Mouse (Mus musculus): ENCODE data around the gene Nrip1. TPM values are rescaled to one million over a fixed set of nuclear protein-coding genes. Genes with fewer than 3 reads are reported as not detected.

Gene Nrip1
- polyA plus RNA-seq, 1 experiment, result 2.4 TPM

DNA sequence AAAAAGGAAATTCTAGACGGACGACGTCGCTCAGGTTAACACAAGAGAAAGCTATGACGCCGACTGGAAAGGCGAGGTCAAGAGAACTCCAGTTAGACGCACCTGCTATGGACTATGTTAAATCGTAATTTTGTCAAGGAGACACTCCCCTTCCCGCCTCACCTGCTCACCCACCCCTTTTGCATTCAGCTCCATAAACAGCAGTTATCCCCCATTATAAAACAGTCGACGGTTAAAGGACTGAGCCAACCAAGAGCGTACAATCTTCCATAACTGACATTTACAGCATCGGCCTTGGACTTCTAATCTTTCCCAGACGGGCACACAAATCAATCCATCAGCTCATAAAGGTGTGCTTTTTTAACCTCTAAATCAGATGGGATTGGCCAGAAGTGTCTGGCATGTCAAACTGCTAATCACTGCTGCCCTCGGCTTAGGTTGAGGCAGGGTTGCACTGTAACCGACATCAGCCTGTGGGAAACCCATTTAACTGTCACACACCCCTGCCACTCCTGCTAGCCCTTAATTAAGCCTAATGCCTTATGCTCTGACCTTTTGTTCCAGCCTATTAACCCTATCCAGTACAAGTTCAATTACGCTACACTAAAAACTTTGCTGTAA lies 15.4 kb downstream of the Nrip1 start:
- TF ChIP-seq MAX (IDR thresholded peaks at IDR 0.05) (no peak), USF1 (IDR thresholded peaks at IDR 0.05; ENCODE audit: low read depth) (no peak), CEBPB (IDR thresholded peaks at IDR 0.05; ENCODE audit: low read depth) (no peak), CTCF (IDR thresholded peaks at IDR 0.05; ENCODE audit: control insufficient read depth, insufficient read depth, insufficient read length) (no peak), FOSL1 (IDR thresholded peaks at IDR 0.05; ENCODE audit: insufficient read depth, low read length, poor library complexity, severe bottlenecking) (no peak), MYOG (IDR thresholded peaks at IDR 0.05; ENCODE audit: control insufficient read depth, extremely low read depth, insufficient read length) (no peak), MYOD1 (IDR thresholded peaks at IDR 0.05; ENCODE audit: control insufficient read depth, insufficient read length, low read depth) (no peak)
- no peaks in the 10 kb centered on the region for H3K27me3 ChIP-seq (ENCODE audit: control insufficient read depth, insufficient read depth, insufficient read length)
- no peak overlapping the region for H3K4me3 ChIP-seq (ENCODE audit: insufficient read depth, poor library complexity, severe bottlenecking)
- H3K79me2 ChIP-seq (ENCODE audit: control insufficient read depth, insufficient read depth), result peaks cover 100% of the 10 kb centered on the region
- no peak overlapping the region for H3ac ChIP-seq (ENCODE audit: control insufficient read depth, insufficient read length, low read depth)
- H3K79me3 ChIP-seq (ENCODE audit: low read depth), result peaks cover 64% of the 10 kb centered on the region
- peaks cover 8% of the 10 kb centered on the region for H3K36me3 ChIP-seq (ENCODE audit: control insufficient read depth, insufficient read depth)

DNA sequence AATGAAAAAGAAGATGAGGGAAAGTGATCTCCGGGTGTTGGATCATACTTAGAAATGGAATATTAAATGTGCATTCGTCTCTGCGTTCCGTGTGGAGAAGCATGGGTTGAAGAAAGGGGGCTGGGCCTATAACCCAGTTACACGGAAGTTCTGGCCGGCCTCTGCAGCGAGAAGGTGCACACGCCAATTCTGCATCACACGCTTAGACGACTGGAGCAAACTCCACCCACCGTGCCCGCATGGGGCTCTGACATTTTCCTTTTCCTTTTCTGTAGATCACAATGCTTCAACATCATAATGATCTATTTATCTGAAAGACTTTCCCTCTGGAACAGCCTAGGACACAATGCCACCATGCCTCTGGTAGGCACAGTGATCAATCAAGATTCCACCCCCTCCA lies 16.5 kb downstream of the Nrip1 start:
- Histone ChIP-seq H3K27me3 (ENCODE audit: control insufficient read depth, insufficient read depth, insufficient read length) (no peaks in the 10 kb centered on the region), H3K4me3 (ENCODE audit: insufficient read depth, poor library complexity, severe bottlenecking) (no peak overlapping the region), H3K79me3 (ENCODE audit: low read depth) (peaks cover 63% of the 10 kb centered on the region), H3K79me2 (ENCODE audit: control insufficient read depth, insufficient read depth) (peaks cover 99% of the 10 kb centered on the region), H3ac (ENCODE audit: control insufficient read depth, insufficient read length, low read depth) (no peak overlapping the region), H3K36me3 (ENCODE audit: control insufficient read depth, insufficient read depth) (peaks cover 8% of the 10 kb centered on the region)
- TF ChIP-seq MAX (IDR thresholded peaks at IDR 0.05) (no peak), CTCF (IDR thresholded peaks at IDR 0.05; ENCODE audit: control insufficient read depth, insufficient read depth, insufficient read length) (no peak), MYOG (IDR thresholded peaks at IDR 0.05; ENCODE audit: control insufficient read depth, extremely low read depth, insufficient read length) (no peak), CEBPB (IDR thresholded peaks at IDR 0.05; ENCODE audit: low read depth) (no peak), MYOD1 (IDR thresholded peaks at IDR 0.05; ENCODE audit: control insufficient read depth, insufficient read length, low read depth) (no peak), USF1 (IDR thresholded peaks at IDR 0.05; ENCODE audit: low read depth) (no peak), FOSL1 (IDR thresholded peaks at IDR 0.05; ENCODE audit: insufficient read depth, low read length, poor library complexity, severe bottlenecking) (no peak)

DNA sequence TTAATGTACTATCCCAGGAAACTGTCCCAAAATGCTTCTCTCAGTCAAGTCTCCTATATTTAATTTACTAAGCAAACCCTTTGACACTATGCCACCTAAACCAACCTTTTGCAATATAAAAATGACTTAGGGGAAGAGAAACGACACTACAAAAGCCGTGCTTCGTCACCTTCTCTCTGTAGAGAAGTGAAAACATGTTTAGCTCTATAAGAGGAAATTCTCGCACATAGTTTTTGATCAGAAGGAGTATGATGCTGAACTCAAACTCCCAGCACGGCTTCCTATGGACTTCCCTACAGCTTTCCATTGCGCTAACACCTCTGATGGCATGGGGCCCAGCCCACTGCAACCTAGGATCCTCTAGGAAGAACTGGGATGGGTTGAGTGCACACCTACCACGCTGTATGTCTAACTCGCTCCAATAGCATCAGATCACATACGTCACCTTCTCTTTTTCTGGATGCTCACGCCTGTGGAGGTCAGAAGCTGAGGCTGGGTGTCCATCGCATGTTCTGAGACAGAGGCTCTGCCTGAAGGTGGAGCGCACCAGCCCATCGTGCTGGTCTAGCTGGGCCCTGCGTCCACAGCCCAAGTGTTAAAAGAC lies 17.6 kb downstream of the Nrip1 start:
- peaks cover 92% of the 10 kb centered on the region for H3K79me2 ChIP-seq (ENCODE audit: control insufficient read depth, insufficient read depth)
- TF ChIP-seq MYOG (IDR thresholded peaks at IDR 0.05; ENCODE audit: control insufficient read depth, extremely low read depth, insufficient read length) (no peak), USF1 (IDR thresholded peaks at IDR 0.05; ENCODE audit: low read depth) (no peak), MYOD1 (IDR thresholded peaks at IDR 0.05; ENCODE audit: control insufficient read depth, insufficient read length, low read depth) (no peak), FOSL1 (IDR thresholded peaks at IDR 0.05; ENCODE audit: insufficient read depth, low read length, poor library complexity, severe bottlenecking) (no peak), CTCF (IDR thresholded peaks at IDR 0.05; ENCODE audit: control insufficient read depth, insufficient read depth, insufficient read length) (no peak), CEBPB (IDR thresholded peaks at IDR 0.05; ENCODE audit: low read depth) (no peak), MAX (IDR thresholded peaks at IDR 0.05) (no peak)
- H3K4me3 ChIP-seq (ENCODE audit: insufficient read depth, poor library complexity, severe bottlenecking), result no peak overlapping the region
- H3K36me3 ChIP-seq (ENCODE audit: control insufficient read depth, insufficient read depth), result peaks cover 16% of the 10 kb centered on the region
- H3K79me3 ChIP-seq (ENCODE audit: low read depth), result peaks cover 58% of the 10 kb centered on the region
- H3K27me3 ChIP-seq (ENCODE audit: control insufficient read depth, insufficient read depth, insufficient read length), result no peaks in the 10 kb centered on the region
- H3ac ChIP-seq (ENCODE audit: control insufficient read depth, insufficient read length, low read depth), result no peak overlapping the region

DNA sequence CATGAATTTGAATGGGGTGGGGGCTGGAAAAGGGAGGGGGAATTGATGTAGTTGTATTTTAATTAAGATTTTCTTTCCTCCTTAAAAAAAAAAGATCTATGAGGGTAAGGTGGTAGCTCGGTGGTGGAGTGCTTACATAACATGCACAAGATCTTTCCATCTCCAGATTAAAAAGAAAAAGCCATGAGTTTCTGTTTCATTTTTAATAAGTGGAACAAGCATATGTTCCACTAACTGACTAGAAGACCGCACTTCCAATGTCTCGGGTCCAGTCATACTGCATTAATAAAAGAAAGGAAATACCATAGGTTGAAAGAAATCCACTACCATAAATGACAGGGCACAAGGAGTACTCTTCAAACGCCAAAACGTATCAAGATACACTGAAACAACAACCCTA lies 18.4 kb downstream of the Nrip1 start:
- H3K79me3 ChIP-seq (ENCODE audit: low read depth), result peaks cover 53% of the 10 kb centered on the region

DNA sequence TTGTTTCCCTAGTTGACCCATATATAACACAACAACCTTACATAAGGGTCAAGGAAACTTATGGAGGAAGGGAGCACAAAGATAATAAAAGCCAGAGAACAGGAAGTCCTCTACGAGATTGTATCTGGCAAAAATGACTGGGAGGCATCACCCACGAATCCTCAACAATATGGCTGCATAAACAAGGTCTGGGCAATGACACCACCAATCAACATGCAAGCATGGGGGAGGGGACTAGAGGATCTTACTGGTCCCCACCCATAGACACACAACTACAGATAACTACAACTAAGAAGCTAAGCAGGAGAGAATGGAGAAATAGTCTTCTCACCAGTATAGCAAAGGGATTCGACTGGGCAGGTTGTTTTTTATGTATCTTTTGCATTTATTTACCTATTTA lies 18.8 kb downstream of the Nrip1 start:
- Histone ChIP-seq H3K27me3 (ENCODE audit: control insufficient read depth, insufficient read depth, insufficient read length) (no peaks in the 10 kb centered on the region), H3K79me3 (ENCODE audit: low read depth) (peaks cover 51% of the 10 kb centered on the region), H3K36me3 (ENCODE audit: control insufficient read depth, insufficient read depth) (peaks cover 27% of the 10 kb centered on the region), H3K79me2 (ENCODE audit: control insufficient read depth, insufficient read depth) (peaks cover 80% of the 10 kb centered on the region), H3ac (ENCODE audit: control insufficient read depth, insufficient read length, low read depth) (no peak overlapping the region), H3K4me3 (ENCODE audit: insufficient read depth, poor library complexity, severe bottlenecking) (no peak overlapping the region)
- TF ChIP-seq FOSL1 (IDR thresholded peaks at IDR 0.05; ENCODE audit: insufficient read depth, low read length, poor library complexity, severe bottlenecking), result no peak
- no peak for TF ChIP-seq MYOD1 (IDR thresholded peaks at IDR 0.05; ENCODE audit: control insufficient read depth, insufficient read length, low read depth)
- no peak for TF ChIP-seq MAX (IDR thresholded peaks at IDR 0.05)
- no peak for TF ChIP-seq CTCF (IDR thresholded peaks at IDR 0.05; ENCODE audit: control insufficient read depth, insufficient read depth, insufficient read length)
- TF ChIP-seq USF1 (IDR thresholded peaks at IDR 0.05; ENCODE audit: low read depth), result no peak
- TF ChIP-seq CEBPB (IDR thresholded peaks at IDR 0.05; ENCODE audit: low read depth), result no peak

More for the DNA sequence above, 18.4 kb downstream of the Nrip1 start:
- Histone ChIP-seq H3ac (ENCODE audit: control insufficient read depth, insufficient read length, low read depth) (no peak overlapping the region), H3K36me3 (ENCODE audit: control insufficient read depth, insufficient read depth) (peaks cover 24% of the 10 kb centered on the region), H3K79me2 (ENCODE audit: control insufficient read depth, insufficient read depth) (peaks cover 84% of the 10 kb centered on the region), H3K27me3 (ENCODE audit: control insufficient read depth, insufficient read depth, insufficient read length) (no peaks in the 10 kb centered on the region), H3K4me3 (ENCODE audit: insufficient read depth, poor library complexity, severe bottlenecking) (no peak overlapping the region)
- no peak for TF ChIP-seq MYOD1 (IDR thresholded peaks at IDR 0.05; ENCODE audit: control insufficient read depth, insufficient read length, low read depth)

DNA sequence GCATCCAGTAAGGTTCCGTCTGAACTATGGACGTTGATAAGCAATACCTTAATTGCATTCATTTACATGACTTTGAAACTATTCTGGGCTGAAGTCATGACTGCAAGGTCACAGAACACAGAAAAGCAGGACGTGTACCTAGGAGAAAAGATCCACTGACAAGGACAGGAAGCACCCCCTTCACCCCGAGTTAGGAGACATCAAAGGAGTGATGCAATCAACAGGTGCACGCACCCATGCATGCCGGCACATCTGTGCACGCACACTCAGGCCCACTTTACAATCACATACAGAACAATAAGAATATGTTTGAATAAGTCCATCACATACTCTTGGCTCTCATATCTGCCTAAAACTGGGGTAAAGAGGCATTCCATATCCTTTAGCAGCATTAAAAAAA lies 19.3 kb downstream of the Nrip1 start:
- Histone ChIP-seq H3ac (ENCODE audit: control insufficient read depth, insufficient read length, low read depth) (no peak overlapping the region), H3K79me3 (ENCODE audit: low read depth) (peaks cover 52% of the 10 kb centered on the region)
- TF ChIP-seq CEBPB (IDR thresholded peaks at IDR 0.05; ENCODE audit: low read depth), result no peak
- no peak for TF ChIP-seq MYOG (IDR thresholded peaks at IDR 0.05; ENCODE audit: control insufficient read depth, extremely low read depth, insufficient read length)
- TF ChIP-seq FOSL1 (IDR thresholded peaks at IDR 0.05; ENCODE audit: insufficient read depth, low read length, poor library complexity, severe bottlenecking), result no peak
- TF ChIP-seq CTCF (IDR thresholded peaks at IDR 0.05; ENCODE audit: control insufficient read depth, insufficient read depth, insufficient read length), result no peak

More for the DNA sequence above, 19.3 kb downstream of the Nrip1 start:
- H3K79me2 ChIP-seq (ENCODE audit: control insufficient read depth, insufficient read depth), result peaks cover 80% of the 10 kb centered on the region
- H3K4me3 ChIP-seq (ENCODE audit: insufficient read depth, poor library complexity, severe bottlenecking), result no peak overlapping the region
- no peaks in the 10 kb centered on the region for H3K27me3 ChIP-seq (ENCODE audit: control insufficient read depth, insufficient read depth, insufficient read length)
- H3K36me3 ChIP-seq (ENCODE audit: control insufficient read depth, insufficient read depth), result peaks cover 32% of the 10 kb centered on the region
